Mouse (Mus musculus) forebrain, embryonic 16.5 days (tissue): ENCODE measurements around the gene Loxl1. TPM values are rescaled to one million over a fixed set of nuclear protein-coding genes. Genes with fewer than 3 reads are reported as not detected.

Experiments used
- ATAC-seq: fragments of 200-750 bp; cut with Nextera tagmentation; 2 replicates; pipeline ENCODE4 v1.8.0; 2017; ENCODE audit warnings: mild to moderate bottlenecking, moderate library complexity
- H3K27ac ChIP-seq: fragments of 300-500 bp; sonication (generic); 2 replicates; pipeline ENCODE4 v1.5.1; 2014; ENCODE audit warnings: low read length, control low read depth
- H3K27me3 ChIP-seq: fragments of 300-500 bp; sonication (generic); replicated peaks from 2 replicates; pipeline ENCODE4 v1.6.1; 2014; ENCODE audit warnings: low read length; ENCODE audit not compliant: control insufficient read depth, insufficient read depth
- H3K36me3 ChIP-seq: fragments of 300-500 bp; sonication (generic); 2 replicates; pipeline ENCODE4 v1.6.1; 2014; ENCODE audit not compliant: control insufficient read depth, insufficient read depth
- H3K4me1 ChIP-seq: fragments of 300-500 bp; sonication (generic); replicated peaks from 2 replicates; pipeline ENCODE4 v1.6.1; 2014; ENCODE audit warnings: low read length; ENCODE audit not compliant: control insufficient read depth, insufficient read depth
- H3K4me2 ChIP-seq: fragments of 300-500 bp; sonication (generic); 2 replicates; pipeline ENCODE4 v1.6.1; 2014; ENCODE audit warnings: mild to moderate bottlenecking, low read length, control low read depth
- H3K4me3 ChIP-seq: fragments of 300-500 bp; sonication (generic); replicated peaks from 2 replicates; pipeline ENCODE4 v1.5.1; 2014; ENCODE audit warnings: mild to moderate bottlenecking, low read length, control low read depth
- H3K9ac ChIP-seq: fragments of 300-500 bp; sonication (generic); replicated peaks from 2 replicates; pipeline ENCODE4 v1.6.1; 2014; ENCODE audit warnings: low read depth, low read length, control low read depth
- H3K9me3 ChIP-seq: fragments of 300-500 bp; sonication (generic); 2 replicates; pipeline ENCODE4 v1.6.1; 2016; ENCODE audit warnings: low read length; ENCODE audit not compliant: control insufficient read depth
- WGBS: fragments of 180-500 bp; shearing (Covaris S2); extraction: QIAGEN DNeasy Blood & Tissue Kit; methylation state at CpG from one replicate; pipeline ENCODE4 v1.1.7; 2014; 5-methylcytosine and 5-hydroxymethylcytosine counted together
- polyA plus RNA-seq: library from polyadenylated mRNA; unstranded; fragments of >200 nt; fragmentation: Nextera tagmentation; extraction: Ambion mirVana; gene quantifications from 2 replicates; pipeline ENCODE4 v1.2.1, GENCODE M21; 2015

The Loxl1 gene
- polyA plus RNA-seq, 1 experiment from 2014 or later: 11.5 TPM

DNA sequence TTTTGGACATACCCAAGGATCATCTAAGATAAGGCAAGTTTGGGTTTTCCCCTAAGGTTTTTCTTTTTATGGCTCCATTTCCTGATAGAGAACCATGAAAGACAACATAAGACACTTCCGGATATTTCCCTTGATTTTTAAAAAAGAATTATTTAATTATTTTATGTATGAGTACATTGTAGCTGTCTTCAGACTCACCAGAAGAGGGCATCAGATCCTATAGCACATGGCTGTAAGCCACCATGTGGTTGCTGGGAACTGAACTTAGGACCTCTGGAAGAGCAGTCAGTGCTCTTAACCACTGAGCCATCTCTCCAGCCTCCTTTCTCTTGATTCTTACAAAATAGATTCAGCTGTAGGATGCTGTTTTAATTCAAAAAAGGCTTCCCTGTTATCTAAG is 28.8 kb upstream of the Loxl1 start:
- 93% methylated on average over 1 of the region's 1 CpGs for WGBS
- H3K9ac ChIP-seq: no peak overlapping the region
- H3K9me3 ChIP-seq: no peaks in the 10 kb centered on the region
- no peak for ATAC-seq
- H3K4me2 ChIP-seq: no peak overlapping the region
- no peaks in the 10 kb centered on the region for H3K27me3 ChIP-seq
- no peak overlapping the region for H3K27ac ChIP-seq
- no peak overlapping the region for H3K4me3 ChIP-seq
- H3K4me1 ChIP-seq: 0 out of 2 replicates have a peak, but pooled peaks cover 2% of the 10 kb centered on the region
- H3K36me3 ChIP-seq: no peaks in the 10 kb centered on the region

- no peak overlapping the region for H3K4me3 ChIP-seq
- no peak for ATAC-seq
- 78% methylated on average over 8 of the region's 8 CpGs for WGBS
- H3K9me3 ChIP-seq: no peaks in the 10 kb centered on the region
- no peaks in the 10 kb centered on the region for H3K36me3 ChIP-seq
- no peak overlapping the region for H3K4me2 ChIP-seq
- no peak overlapping the region for H3K27ac ChIP-seq
- no peaks in the 10 kb centered on the region for H3K27me3 ChIP-seq
- H3K9ac ChIP-seq: no peak overlapping the region
- no peaks in the 10 kb centered on the region for H3K4me1 ChIP-seq
Observed at GRCm38 (mm10) chr9:58336650-58337281, 23.8 kb upstream of the Loxl1 start.

- Histone ChIP-seq H3K4me1 (peaks cover 9% of the 10 kb centered on the region), H3K4me2 (no peak overlapping the region), H3K27ac (no peak overlapping the region), H3K9ac (no peak overlapping the region), H3K36me3 (no peaks in the 10 kb centered on the region), H3K9me3 (no peaks in the 10 kb centered on the region), H3K27me3 (no peaks in the 10 kb centered on the region), H3K4me3 (no peak overlapping the region)
- no peak for ATAC-seq
- 51% methylated on average over 3 of the region's 3 CpGs for WGBS
Observed at GRCm38 (mm10) chr9:58331276-58331675, 18.3 kb upstream of the Loxl1 start.

GRCm38 (mm10) chr9:58330293-58330692 is 17.3 kb upstream of the Loxl1 start:
- H3K27me3 ChIP-seq: no peaks in the 10 kb centered on the region
- H3K4me1 ChIP-seq: peaks cover 9% of the 10 kb centered on the region
- WGBS: 22% methylated on average over 5 of the region's 5 CpGs
- no peak overlapping the region for H3K4me2 ChIP-seq
- H3K9me3 ChIP-seq: no peaks in the 10 kb centered on the region
- H3K9ac ChIP-seq: no peak overlapping the region
- H3K4me3 ChIP-seq: no peak overlapping the region
- no peaks in the 10 kb centered on the region for H3K36me3 ChIP-seq
- H3K27ac ChIP-seq: no peak overlapping the region
- peak; percentile 96 for ATAC-seq

GRCm38 (mm10) chr9:58327382-58327781 is 14.4 kb upstream of the Loxl1 start:
- Histone ChIP-seq H3K4me3 (no peak overlapping the region), H3K27me3 (0 out of 2 replicates have a peak, but pooled peaks cover 2% of the 10 kb centered on the region), H3K4me1 (peaks cover 9% of the 10 kb centered on the region), H3K4me2 (no peak overlapping the region), H3K9ac (no peak overlapping the region), H3K36me3 (no peaks in the 10 kb centered on the region), H3K9me3 (no peaks in the 10 kb centered on the region), H3K27ac (no peak overlapping the region)
- WGBS: 17% methylated on average over 1 of the region's 1 CpGs
- no peak for ATAC-seq

- H3K9me3 ChIP-seq: no peaks in the 10 kb centered on the region
- H3K4me1 ChIP-seq: peaks cover 9% of the 10 kb centered on the region
- no peaks in the 10 kb centered on the region for H3K36me3 ChIP-seq
- no peak overlapping the region for H3K4me3 ChIP-seq
- H3K27ac ChIP-seq: peak overlapping the region; percentile 33; the same call in 1 of the 2 replicates
- H3K9ac ChIP-seq: no peak overlapping the region
- ATAC-seq: 0 out of 2 replicates have a peak, but pooled peaks have one; percentile 22
- 48% methylated on average over 4 of the region's 4 CpGs for WGBS
- 0 out of 2 replicates have a peak, but pooled peaks cover 2% of the 10 kb centered on the region for H3K27me3 ChIP-seq
- no peak overlapping the region for H3K4me2 ChIP-seq
Observed at GRCm38 (mm10) chr9:58326477-58327180, 13.6 kb upstream of the Loxl1 start.

DNA sequence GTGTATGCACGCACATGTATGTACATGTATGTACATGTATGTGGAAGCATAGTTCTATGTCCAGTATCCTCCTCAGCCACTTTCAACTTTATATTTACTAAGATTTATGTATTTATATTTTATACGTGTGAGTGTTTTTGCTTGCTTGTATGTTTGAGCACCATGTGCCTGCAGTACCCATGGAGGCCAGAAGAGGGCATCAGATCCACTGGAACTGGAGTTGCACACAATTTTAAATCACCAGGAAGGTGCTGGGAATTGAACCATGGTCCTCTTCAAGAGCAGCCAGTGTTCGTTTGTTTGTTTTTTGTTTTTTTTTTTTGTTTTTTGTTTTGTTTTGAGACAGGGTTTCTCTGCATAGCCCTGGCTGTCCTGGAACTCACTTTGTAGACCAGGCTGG is 8.7 kb upstream of the Loxl1 start:
- Histone ChIP-seq H3K4me1 (peaks cover 11% of the 10 kb centered on the region), H3K9me3 (no peaks in the 10 kb centered on the region), H3K4me3 (no peak overlapping the region), H3K9ac (no peak overlapping the region), H3K27me3 (0 out of 2 replicates have a peak, but pooled peaks cover 2% of the 10 kb centered on the region), H3K36me3 (no peaks in the 10 kb centered on the region), H3K4me2 (no peak overlapping the region), H3K27ac (no peak overlapping the region)
- ATAC-seq: no peak
- 96% methylated on average over 3 of the region's 3 CpGs for WGBS

DNA sequence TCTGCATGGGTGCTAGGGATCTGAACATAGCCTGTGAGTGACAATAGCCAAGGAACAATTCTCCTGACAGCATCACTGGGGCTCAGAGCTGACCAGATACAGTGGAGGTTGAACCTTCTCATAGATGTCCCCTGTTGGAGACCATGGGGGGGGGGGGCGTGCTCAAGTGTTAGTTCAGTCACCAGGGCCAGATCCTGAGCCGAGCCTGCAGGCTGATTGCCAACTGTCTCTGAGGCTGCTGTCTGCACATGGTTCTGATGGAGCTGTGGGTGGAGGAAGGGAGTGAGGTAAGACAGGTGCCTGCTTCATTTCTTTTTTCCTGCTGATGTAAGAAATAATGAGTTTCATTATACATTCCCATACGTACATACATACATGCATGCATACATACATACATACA is 5.3 kb upstream of the Loxl1 start:
- Histone ChIP-seq H3K4me3 (no peak overlapping the region), H3K9ac (no peak overlapping the region), H3K9me3 (no peaks in the 10 kb centered on the region), H3K4me2 (no peak overlapping the region), H3K4me1 (peaks cover 26% of the 10 kb centered on the region), H3K36me3 (no peaks in the 10 kb centered on the region), H3K27ac (no peak overlapping the region), H3K27me3 (0 out of 2 replicates have a peak, but pooled peaks cover 2% of the 10 kb centered on the region)
- ATAC-seq: no peak
- 67% methylated on average over 3 of the region's 3 CpGs for WGBS

- no peaks in the 10 kb centered on the region for H3K36me3 ChIP-seq
- H3K9me3 ChIP-seq: no peaks in the 10 kb centered on the region
- no peak overlapping the region for H3K4me3 ChIP-seq
- ATAC-seq: no peak
- H3K27me3 ChIP-seq: peaks cover 4% of the 10 kb centered on the region; the same call in 1 of the 2 replicates
- H3K27ac ChIP-seq: no peak overlapping the region
- no peak overlapping the region for H3K9ac ChIP-seq
- no peak overlapping the region for H3K4me2 ChIP-seq
- WGBS: 51% methylated on average over 3 of the region's 3 CpGs
- H3K4me1 ChIP-seq: peaks cover 34% of the 10 kb centered on the region
Observed at GRCm38 (mm10) chr9:58317381-58317780, 4.4 kb upstream of the Loxl1 start.
